Mouse (Mus musculus): ENCODE results near the gene Cfap57. TPM values are rescaled to one million over a fixed set of nuclear protein-coding genes. Genes with fewer than 3 reads are reported as not detected.
"Not testable (repeated sequence)": the region's sequence is repeated elsewhere in the genome, so short reads cannot be mapped to it uniquely, and the experiment has no call there.

Cfap57 gene
- polyA plus RNA-seq, 1 experiment from 2014 or later, result 1.6 TPM

DNA sequence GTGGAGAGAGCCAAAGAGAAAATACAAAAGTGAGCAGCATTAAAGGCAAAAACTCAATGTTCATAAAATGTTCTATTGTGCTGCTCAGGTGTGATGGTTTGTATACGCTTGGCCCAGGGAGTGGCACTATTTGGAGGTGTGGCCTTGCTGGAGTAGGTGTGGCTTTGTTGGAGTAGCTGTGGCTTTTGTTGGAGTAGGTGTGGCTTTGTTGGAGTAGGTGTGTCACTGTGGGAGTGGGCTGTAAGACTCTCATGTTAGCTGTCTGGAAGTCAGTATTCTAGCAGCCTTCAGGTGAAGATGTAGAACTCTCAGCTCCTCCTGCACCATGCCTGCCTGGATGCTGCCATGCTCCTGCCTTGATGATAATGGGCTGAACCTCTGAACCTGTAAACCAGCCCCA lies 113.4 kb downstream of the Cfap57 start:
- not testable (repeated sequence) for H3K36me3 ChIP-seq; H3K4me1 ChIP-seq (replicated peaks); ATAC-seq

DNA sequence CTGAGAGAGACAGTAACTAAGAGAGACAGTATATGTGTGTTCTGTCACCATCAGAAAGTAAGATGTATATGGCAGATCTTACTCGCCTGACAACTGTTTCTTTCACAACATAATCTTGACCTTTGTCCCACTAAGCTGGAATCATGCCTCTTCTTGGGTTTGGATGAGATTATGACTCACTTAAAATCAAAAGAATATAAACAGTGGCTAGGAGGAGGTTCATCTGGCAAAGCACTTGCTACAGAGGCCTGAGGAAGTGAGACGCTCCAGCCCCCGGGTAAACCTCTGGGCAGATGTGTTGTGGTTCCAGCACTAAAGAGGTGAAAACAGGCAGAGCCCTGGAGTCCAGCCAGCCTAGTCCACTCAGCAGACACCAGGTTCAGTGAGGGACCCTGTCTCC lies 115.0 kb downstream of the Cfap57 start:
- Histone ChIP-seq H3K36me3 (no peaks in the 10 kb centered on the region), H3K4me2 (replicated peaks) (no peak overlapping the region), H3K27me3 (no peaks in the 10 kb centered on the region), H3K4me3 (replicated peaks) (no peak overlapping the region), H3K9me3 (no peaks in the 10 kb centered on the region), H3K27ac (no peak overlapping the region), H3K9ac (replicated peaks) (no peak overlapping the region), H3K4me1 (replicated peaks) (peaks cover 3% of the 10 kb centered on the region; the same call in 1 of the 2 replicates)
- no peak for ATAC-seq
- 75% methylated on average over 3 of the region's 3 CpGs for WGBS

More for the DNA sequence above, 113.4 kb downstream of the Cfap57 start:
- not testable (repeated sequence) for H3K9me3 ChIP-seq; H3K4me2 ChIP-seq (replicated peaks); H3K27ac ChIP-seq; H3K9ac ChIP-seq (replicated peaks); H3K4me3 ChIP-seq (replicated peaks); H3K27me3 ChIP-seq
- 85% methylated on average over 1 of the region's 1 CpGs for WGBS

Other genes with a start within 250 kb of the Cfap57 start
- 11.0 and 11.4 TPM in 2 replicates for gene Szt2, start 211.5 kb downstream of the Cfap57 start, polyA plus RNA-seq (2015; fragmentation: Nextera tagmentation; extraction: Ambion mirVana)
- gene Med8, start 211.4 kb downstream of the Cfap57 start, polyA plus RNA-seq (2015; fragmentation: Nextera tagmentation; extraction: Ambion mirVana), result 124 and 130 TPM in 2 replicates
- 25.8 and 25.9 TPM in 2 replicates for gene Elovl1, start 192.7 kb downstream of the Cfap57 start, polyA plus RNA-seq (2015; fragmentation: Nextera tagmentation; extraction: Ambion mirVana)
- gene Cdc20, start 183.4 kb downstream of the Cfap57 start, polyA plus RNA-seq (2015; fragmentation: Nextera tagmentation; extraction: Ambion mirVana), result 105 TPM in 2 replicates
- 0.19 TPM in 2 replicates for gene Mpl, start 163.3 kb downstream of the Cfap57 start, polyA plus RNA-seq (2015; fragmentation: Nextera tagmentation; extraction: Ambion mirVana)
- 13.7 and 14.4 TPM in 2 replicates for gene Tie1, start 130.7 kb downstream of the Cfap57 start, polyA plus RNA-seq (2015; fragmentation: Nextera tagmentation; extraction: Ambion mirVana)
- 0.16 TPM in 1 of 2 replicates, not detected in the other for gene 2610528J11Rik, start 93.8 kb downstream of the Cfap57 start, polyA plus RNA-seq (2015; fragmentation: Nextera tagmentation; extraction: Ambion mirVana)
- gene Tmem125, start 76.7 kb downstream of the Cfap57 start, polyA plus RNA-seq (2015; fragmentation: Nextera tagmentation; extraction: Ambion mirVana), result 0.22 TPM in 1 of 2 replicates, not detected in the other
- 121 and 128 TPM in 2 replicates for gene Ebna1bp2, start within 50 bp of the Cfap57 start, polyA plus RNA-seq (2015; fragmentation: Nextera tagmentation; extraction: Ambion mirVana)
- gene Olfr62, start 38.2 kb upstream of the Cfap57 start, polyA plus RNA-seq (2015; fragmentation: Nextera tagmentation; extraction: Ambion mirVana), result not detected in 2 replicates
- not detected in 2 replicates for gene Olfr1342, start 72.0 kb upstream of the Cfap57 start, polyA plus RNA-seq (2015; fragmentation: Nextera tagmentation; extraction: Ambion mirVana)
- not detected in 2 replicates for gene Olfr1341, start 82.7 kb upstream of the Cfap57 start, polyA plus RNA-seq (2015; fragmentation: Nextera tagmentation; extraction: Ambion mirVana)
- gene Olfr1340, start 99.4 kb upstream of the Cfap57 start, polyA plus RNA-seq (2015; fragmentation: Nextera tagmentation; extraction: Ambion mirVana), result not detected in 2 replicates
- not detected in 2 replicates for gene Olfr1339, start 111.4 kb upstream of the Cfap57 start, polyA plus RNA-seq (2015; fragmentation: Nextera tagmentation; extraction: Ambion mirVana)
- gene Olfr1338, start 138.0 kb upstream of the Cfap57 start, polyA plus RNA-seq (2015; fragmentation: Nextera tagmentation; extraction: Ambion mirVana), result not detected in 2 replicates
- gene Olfr1337, start 161.8 kb upstream of the Cfap57 start, polyA plus RNA-seq (2015; fragmentation: Nextera tagmentation; extraction: Ambion mirVana), result not detected in 2 replicates
- gene Olfr1335, start 189.2 kb upstream of the Cfap57 start, polyA plus RNA-seq (2015; fragmentation: Nextera tagmentation; extraction: Ambion mirVana), result not detected in 2 replicates
- not detected in 2 replicates for gene Olfr1333, start 215.5 kb upstream of the Cfap57 start, polyA plus RNA-seq (2015; fragmentation: Nextera tagmentation; extraction: Ambion mirVana)
- not detected in 2 replicates for gene Olfr1331, start 243.9 kb upstream of the Cfap57 start, polyA plus RNA-seq (2015; fragmentation: Nextera tagmentation; extraction: Ambion mirVana)